Mouse (Mus musculus) right cerebral cortex, postnatal 10 days (tissue): ENCODE measurements around the gene Gbf1.

Experiments
- DNase-seq, 2 experiments: peaks; one replicate each; pipeline ENCODE4 v3.0.0; 2021; ENCODE audit warnings: low spot score in 2 of 2

The Gbf1 gene

DNA sequence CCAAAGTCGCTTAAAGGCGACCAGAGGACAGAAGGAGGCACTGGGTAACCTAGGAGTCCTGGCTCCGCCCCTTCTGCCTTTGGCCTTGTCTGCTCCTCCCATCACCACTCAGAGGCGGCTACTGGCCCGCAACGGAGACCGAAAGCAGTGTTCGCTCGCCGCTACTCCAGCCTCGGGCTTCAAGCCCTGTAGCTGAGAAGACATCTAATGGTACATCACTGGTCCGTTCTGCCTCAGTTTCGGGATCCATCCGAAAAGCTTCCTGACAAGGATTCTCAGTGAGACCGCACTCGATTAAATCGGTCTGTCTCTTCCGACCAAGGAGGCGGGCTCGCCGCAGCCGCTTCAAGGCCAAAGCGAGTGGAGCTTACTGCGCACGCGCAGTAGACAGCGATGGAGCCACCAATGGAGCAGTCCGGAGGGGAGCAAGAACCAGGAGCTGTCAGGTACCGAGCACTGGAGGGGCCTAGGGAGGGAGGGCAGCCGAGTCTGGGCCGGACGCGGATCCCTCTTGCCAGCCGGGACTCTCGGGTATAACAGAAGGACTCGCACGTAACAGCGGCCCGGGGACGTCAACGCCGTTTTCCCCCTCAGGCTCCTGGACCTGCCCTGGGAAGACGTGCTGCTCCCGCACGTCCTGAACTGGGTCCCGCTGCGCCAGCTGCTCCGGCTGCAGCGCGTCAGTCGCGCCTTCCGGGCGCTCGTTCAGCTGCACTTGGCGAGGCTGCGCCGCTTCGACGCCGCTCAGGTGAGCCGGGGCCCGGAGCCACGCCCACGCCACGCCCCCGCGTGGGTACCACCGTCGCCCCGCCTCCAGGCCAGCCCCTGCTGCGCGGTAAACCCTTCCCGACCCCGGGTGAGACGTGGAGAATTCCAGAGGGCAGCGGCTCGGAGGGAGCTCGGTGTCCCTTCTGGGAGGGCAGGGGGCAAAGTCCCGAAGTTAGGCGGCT is 176.0 kb downstream of the Gbf1 start, which contains the start of gene Fbxl15:
Fbxl15 (plus strand) TSS at position 104 of the 950 bp plus-strand sequence.
- DNase-seq = peak; percentile 98

DNA sequence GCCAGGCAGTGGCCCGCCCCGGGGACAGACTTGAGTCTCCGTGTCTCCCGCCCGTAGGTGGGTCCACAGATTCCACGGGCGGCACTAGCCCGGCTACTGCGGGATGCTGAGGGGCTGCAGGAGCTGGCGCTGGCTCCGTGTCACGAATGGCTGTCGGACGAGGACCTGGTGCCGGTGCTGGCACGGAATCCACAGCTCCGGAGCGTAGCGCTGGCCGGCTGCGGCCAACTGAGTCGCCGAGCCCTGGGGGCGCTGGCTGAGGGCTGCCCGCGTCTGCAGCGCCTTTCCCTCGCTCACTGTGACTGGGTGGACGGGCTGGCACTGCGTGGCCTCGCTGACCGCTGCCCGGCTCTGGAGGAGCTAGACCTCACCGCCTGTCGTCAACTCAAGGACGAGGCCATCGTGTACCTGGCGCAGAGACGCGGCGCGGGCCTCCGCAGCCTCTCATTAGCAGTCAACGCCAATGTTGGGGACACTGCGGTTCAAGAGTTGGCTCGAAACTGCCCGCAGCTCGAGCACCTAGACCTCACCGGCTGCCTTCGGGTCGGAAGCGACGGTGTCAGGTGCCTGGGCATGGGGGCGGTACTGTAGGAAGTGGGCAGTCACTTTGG is 176.8 kb downstream of the Gbf1 start:
- DNase-seq = peak; percentile 49 to 59

DNA sequence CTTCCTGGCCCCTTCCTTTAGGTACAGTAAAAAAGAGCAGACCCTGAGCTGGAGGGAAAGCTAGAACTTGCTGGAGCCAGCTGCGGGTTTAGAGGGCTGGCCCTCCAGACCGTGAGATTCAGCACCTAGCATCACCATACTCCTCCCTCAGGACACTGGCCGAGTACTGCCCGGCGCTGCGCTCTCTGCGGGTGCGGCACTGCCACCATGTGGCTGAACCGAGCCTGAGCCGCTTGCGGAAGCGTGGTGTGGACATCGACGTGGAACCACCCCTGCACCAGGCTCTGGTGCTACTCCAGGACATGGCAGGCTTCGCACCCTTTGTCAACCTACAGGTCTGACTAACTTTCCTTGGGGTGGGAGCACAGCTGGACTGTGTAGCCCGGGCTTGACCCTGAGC is 177.6 kb downstream of the Gbf1 start:
- DNase-seq = peak; percentile 86 to 87

DNA sequence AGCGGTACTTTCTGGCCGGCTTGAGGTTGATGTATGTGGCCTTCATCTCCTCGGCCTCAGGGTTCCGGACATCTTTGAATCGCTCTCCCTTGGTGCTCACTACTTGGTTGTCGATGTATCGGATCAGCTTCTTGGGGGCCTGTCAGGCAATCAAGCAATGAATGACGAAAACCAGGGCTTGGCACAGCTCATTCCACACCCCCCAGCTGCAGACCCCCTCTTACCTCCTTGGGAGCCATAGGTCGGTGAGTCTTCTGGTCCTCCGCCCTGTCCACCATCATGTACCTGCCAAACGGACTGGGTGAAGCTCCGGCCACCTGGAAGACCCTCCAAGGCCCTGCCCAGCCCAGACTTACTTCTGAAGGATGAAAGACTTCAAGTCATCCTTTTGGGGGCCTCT is 178.4 kb downstream of the Gbf1 start:
- DNase-seq = peak in 1 of 2 experiments; percentile 31

DNA sequence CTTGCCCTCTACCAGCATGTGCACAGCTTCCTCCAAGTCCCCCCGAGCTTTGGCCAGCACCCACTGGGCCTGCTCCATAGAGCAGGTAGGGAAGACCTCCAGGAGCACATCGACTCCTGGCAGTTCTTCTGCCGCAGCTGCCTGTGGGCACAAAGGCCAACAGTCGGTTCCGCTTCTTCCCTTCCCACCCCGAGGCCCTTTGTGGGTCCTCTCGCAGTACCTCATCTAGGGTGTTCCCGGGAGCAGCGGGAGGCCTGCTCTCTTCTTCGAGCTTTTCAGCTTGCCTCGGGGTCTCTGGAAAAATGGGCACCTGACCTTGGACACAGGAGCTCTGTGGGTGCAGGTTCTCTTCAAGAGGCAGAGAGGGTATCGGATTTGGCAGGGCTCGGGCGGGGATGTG is 179.0 kb downstream of the Gbf1 start:
- DNase-seq = peak in 1 of 2 experiments; percentile 34

DNA sequence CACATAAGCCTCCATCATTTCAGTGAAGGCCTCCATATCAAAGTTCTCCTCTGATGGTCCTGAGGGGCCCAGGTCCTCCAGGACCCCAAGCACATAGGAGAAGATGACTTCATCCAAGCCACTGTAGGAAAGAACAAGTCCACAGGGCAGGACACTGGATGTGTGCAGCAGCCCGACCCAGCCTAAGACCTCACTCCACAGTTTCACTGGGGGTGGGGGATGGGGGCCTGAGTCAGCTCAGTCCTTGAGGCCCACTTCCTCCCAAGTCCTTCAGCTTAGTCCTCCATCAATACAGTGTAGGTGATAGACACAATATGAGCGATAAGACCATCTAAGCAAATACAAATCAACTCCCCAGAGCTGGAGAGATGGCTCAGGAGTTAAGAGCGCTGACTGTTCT is 179.6 kb downstream of the Gbf1 start:
- DNase-seq = peak in 1 of 2 experiments; percentile 29

DNA sequence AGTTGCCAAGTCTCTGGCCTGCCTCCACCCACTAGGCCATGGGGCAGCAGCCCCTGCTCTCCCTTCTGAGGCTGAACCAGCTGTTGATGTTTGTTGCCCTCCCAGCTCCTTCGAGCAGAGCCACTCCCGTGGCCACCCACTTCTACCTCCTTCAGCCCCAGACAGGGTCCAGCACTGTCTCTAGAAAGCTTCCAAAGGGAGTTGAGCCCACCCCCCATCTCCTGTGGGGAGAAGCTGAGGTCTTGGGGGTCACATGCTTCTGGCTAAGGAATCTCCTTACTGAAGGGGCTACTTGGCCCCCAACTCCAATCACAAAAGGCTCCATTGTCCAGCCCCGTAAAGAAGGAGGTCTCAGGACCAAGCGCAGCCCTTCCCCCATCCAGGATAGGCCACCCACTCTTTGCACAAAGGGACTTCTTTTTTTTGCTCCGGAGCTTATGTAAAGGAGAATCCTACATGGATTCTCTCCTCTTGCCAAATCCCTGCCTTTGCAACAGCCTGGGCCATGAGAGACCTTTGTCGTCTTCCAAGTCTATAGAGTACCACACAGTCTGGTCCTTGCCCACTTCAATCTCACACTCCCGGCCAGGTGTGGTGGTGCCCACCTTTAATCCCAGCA is 180.5 kb downstream of the Gbf1 start:
- DNase-seq = peak in 1 of 2 experiments; percentile 27

DNA sequence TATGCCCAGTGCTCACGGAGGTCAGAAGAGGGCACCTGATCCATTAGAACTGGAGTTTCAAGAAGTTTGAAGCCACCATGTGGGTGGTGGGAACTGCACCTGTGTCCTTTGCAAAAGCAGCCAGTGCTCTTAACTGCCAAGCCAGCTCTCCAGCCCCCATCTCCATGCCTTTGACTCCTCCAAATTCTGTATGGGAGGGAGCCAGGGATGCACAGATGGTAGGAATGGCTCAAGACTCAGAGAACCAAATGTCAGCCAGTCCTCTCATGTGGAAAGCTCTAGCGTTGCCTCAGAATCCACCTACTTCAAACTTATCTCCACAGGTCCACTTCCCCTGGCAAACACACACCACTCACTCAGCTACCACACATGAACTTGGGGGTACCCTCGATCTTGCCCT is 181.6 kb downstream of the Gbf1 start:
- peak in 1 of 2 experiments; percentile 24 for DNase-seq
